Mouse (Mus musculus) kidney, embryonic 14.5 days (tissue): ENCODE measurements at regions not wholly inside any gene's neighbourhood (a gene's known extent, or its start where the extent isn't known, plus 50 kb on each side); places are given as distances from the start of the nearest gene placed in this dataset.
A peak's percentile ranks its signal among the peaks of the same experiment; 100 is the strongest.

Experiments
- ATAC-seq: fragments of 200-750 bp; cut with Nextera tagmentation; 2 replicates; pipeline ENCODE4 v1.8.0; 2017; ENCODE audit warnings: moderate number of reproducible peaks, mild to moderate bottlenecking, moderate TSS enrichment, moderate library complexity; ENCODE audit not compliant: low FRiP score, low TSS enrichment
- H3K27ac ChIP-seq: fragments of 300-500 bp; sonication (generic); 2 replicates; pipeline ENCODE4 v1.5.1; 2014; ENCODE audit warnings: low read depth, mild to moderate bottlenecking, low read length, moderate library complexity, mixed read lengths
- H3K27me3 ChIP-seq: fragments of 300-500 bp; sonication (generic); 2 replicates; pipeline ENCODE4 v1.6.1; 2014; ENCODE audit warnings: mild to moderate bottlenecking, low read length; ENCODE audit not compliant: control insufficient read depth, insufficient read depth
- H3K36me3 ChIP-seq: fragments of 300-500 bp; sonication (generic); 2 replicates; pipeline ENCODE4 v1.6.1; 2014; ENCODE audit warnings: low read length, mixed read lengths; ENCODE audit not compliant: control insufficient read depth, insufficient read depth
- H3K4me1 ChIP-seq: fragments of 300-500 bp; sonication (generic); 2 replicates; pipeline ENCODE4 v1.6.1; 2014; ENCODE audit warnings: low read length, mixed read lengths; ENCODE audit not compliant: control insufficient read depth, insufficient read depth
- H3K4me2 ChIP-seq: fragments of 300-500 bp; sonication (generic); replicated peaks from 2 replicates; pipeline ENCODE4 v1.6.1; 2014; ENCODE audit warnings: low read depth, mild to moderate bottlenecking, low read length
- H3K4me3 ChIP-seq: fragments of 300-500 bp; sonication (generic); 2 replicates; pipeline ENCODE4 v1.5.1; 2014; ENCODE audit warnings: mild to moderate bottlenecking, low read length
- H3K9ac ChIP-seq: fragments of 300-500 bp; sonication (generic); 2 replicates; pipeline ENCODE4 v1.6.1; 2014; ENCODE audit warnings: low read depth, mild to moderate bottlenecking, low read length, moderate library complexity
- H3K9me3 ChIP-seq: fragments of 300-500 bp; sonication (generic); 2 replicates; pipeline ENCODE4 v1.6.1; 2016; ENCODE audit warnings: low read length; ENCODE audit not compliant: control insufficient read depth
- WGBS: fragments of 180-500 bp; shearing (Covaris S2); extraction: QIAGEN DNeasy Blood & Tissue Kit; methylation state at CpG from one replicate; pipeline ENCODE4 v1.1.7; 2014; 5-methylcytosine and 5-hydroxymethylcytosine counted together

DNA sequence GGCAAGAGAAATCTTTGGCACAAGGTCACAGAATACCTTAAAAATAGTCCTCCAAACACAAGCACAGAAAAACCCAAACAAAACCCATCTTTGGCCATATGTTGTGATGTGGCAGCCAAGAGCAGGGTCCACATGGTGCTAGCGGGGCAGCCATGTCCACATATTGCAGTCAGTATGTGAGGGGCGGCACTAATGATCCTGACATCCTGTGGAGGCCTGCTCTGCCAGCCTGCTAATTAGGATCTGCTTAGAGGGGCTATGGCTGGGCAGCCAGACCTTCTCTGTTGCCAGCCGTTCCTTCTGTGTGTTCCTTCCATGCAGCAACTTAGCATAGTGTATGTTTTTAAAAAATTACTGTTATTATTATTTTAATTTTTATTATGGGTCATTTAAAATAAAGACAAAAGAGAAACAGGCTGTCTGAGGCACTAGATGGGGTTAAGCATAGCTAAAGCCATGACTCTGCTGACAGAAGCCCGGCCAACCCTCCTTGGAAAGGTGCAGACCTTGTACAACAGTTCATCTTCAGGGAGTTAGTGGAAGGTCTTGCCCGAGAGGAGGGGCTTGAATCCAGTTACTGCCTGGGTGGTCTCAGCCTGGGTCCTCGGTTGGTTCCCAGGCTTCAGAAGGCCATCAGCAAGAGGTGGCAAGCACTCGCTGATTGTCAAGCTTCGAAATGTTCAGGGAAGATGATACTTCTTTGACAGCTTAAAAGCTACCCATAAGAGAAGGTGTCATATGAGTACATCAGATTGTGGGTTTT, 487.1 kb downstream of the Dhx35 start:
- no peak for ATAC-seq
- H3K27me3 ChIP-seq, result no peaks in the 10 kb centered on the region
- WGBS, result 75% methylated on average over 8 of the region's 8 CpGs

GRCm38 (mm10) chr2:159284100-159284499, 489.5 kb downstream of the Dhx35 start:
- Histone ChIP-seq H3K27me3 (no peaks in the 10 kb centered on the region), H3K36me3 (no peaks in the 10 kb centered on the region), H3K9ac (no peak overlapping the region), H3K4me3 (no peak overlapping the region), H3K9me3 (no peaks in the 10 kb centered on the region), H3K4me2 (no peak overlapping the region), H3K4me1 (peaks cover 12% of the 10 kb centered on the region; the same call in 1 of the 2 replicates), H3K27ac (no peak overlapping the region)
- WGBS, result 84% methylated on average over 5 of the region's 5 CpGs
- no peak for ATAC-seq

More for the DNA sequence above, 487.1 kb downstream of the Dhx35 start:
- Histone ChIP-seq H3K27ac (no peak overlapping the region), H3K4me2 (no peak overlapping the region), H3K4me3 (no peak overlapping the region), H3K9me3 (no peaks in the 10 kb centered on the region), H3K4me1 (no peaks in the 10 kb centered on the region), H3K36me3 (no peaks in the 10 kb centered on the region), H3K9ac (no peak overlapping the region)

DNA sequence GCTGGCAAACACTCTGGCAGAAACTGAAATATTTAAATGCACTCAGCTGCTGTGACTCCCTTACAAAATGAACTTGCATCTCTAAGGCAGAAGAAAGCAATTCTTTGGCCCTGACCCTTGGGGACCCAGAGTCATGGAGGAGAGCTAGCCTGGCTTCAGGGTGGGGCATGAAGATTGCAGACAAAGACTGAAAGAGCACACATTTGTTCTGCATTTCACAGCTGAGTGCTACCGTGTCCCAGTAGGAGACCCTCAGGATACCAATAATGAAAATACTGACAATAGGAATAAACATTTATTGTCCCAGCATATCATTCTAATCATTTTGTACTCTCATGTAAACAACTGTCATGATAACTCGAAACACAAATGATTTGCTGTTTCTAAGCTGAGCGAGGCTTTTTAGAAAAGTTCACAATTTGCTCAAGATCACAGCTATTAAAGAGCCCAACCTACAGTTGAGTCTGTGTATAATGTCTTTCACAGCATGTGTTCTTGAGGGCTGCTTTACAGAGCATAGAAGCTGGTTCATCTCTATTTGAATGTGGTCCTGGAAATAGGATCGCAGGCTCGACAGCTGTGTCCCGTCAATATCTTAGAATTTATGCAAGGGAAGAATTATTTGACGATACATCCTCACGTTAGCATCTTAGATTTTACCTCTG, 490.1 kb downstream of the Dhx35 start:
- ATAC-seq, result no peak
- WGBS, result 77% methylated on average over 8 of the region's 8 CpGs
- H3K9me3 ChIP-seq, result no peaks in the 10 kb centered on the region

DNA sequence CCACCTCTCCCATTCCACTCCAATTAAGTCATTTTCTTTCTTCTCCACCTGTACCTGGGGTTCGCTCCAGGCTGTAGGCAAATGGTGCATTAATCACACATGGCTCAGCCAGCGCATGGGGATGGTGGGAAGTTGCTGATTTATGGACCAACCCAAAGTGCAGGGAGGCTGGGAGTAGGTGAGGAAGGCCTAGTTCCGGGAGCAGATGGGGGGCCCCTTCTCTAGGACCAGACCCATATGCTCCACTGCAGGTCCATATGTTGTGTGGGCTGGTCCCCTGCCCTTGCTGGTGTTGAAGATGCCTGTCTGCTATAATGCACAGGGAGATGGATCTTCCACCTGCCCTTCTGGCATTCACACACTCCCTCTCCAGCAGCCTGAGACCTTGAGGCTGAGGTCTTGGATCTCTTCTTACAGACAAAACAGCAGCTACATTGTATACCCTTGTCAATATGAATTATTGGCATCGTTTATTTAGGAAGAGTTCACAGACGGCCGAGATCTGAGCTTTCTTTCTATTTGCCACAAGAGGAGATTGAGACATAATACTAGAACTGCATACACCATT, 493.5 kb downstream of the Dhx35 start:
- peaks cover 12% of the 10 kb centered on the region; the same call in 1 of the 2 replicates for H3K4me1 ChIP-seq
- H3K4me2 ChIP-seq, result no peak overlapping the region
- H3K36me3 ChIP-seq, result no peaks in the 10 kb centered on the region
- H3K27me3 ChIP-seq, result no peaks in the 10 kb centered on the region
- no peak overlapping the region for H3K9ac ChIP-seq
- no peaks in the 10 kb centered on the region for H3K9me3 ChIP-seq
- H3K4me3 ChIP-seq, result no peak overlapping the region
- H3K27ac ChIP-seq, result no peak overlapping the region
- peak; percentile 87 for ATAC-seq
- 21% methylated on average over 6 of the region's 6 CpGs for WGBS

More for the DNA sequence above, 490.1 kb downstream of the Dhx35 start:
- Histone ChIP-seq H3K4me3 (no peak overlapping the region), H3K27ac (no peak overlapping the region), H3K4me1 (peaks cover 12% of the 10 kb centered on the region; the same call in 1 of the 2 replicates), H3K36me3 (no peaks in the 10 kb centered on the region), H3K9ac (no peak overlapping the region), H3K4me2 (no peak overlapping the region), H3K27me3 (no peaks in the 10 kb centered on the region)

- Histone ChIP-seq H3K36me3 (no peaks in the 10 kb centered on the region), H3K9ac (no peak overlapping the region), H3K27me3 (no peaks in the 10 kb centered on the region), H3K27ac (no peak overlapping the region), H3K4me1 (peaks cover 12% of the 10 kb centered on the region; the same call in 1 of the 2 replicates), H3K4me2 (no peak overlapping the region), H3K4me3 (no peak overlapping the region), H3K9me3 (no peaks in the 10 kb centered on the region)
- ATAC-seq, result no peak
- 81% methylated on average over 1 of the region's 1 CpGs for WGBS
Observed at GRCm38 (mm10) chr2:159290081-159290480, 495.5 kb downstream of the Dhx35 start.

GRCm38 (mm10) chr2:159307001-159307400, 512.4 kb downstream of the Dhx35 start:
- Histone ChIP-seq H3K9me3 (no peaks in the 10 kb centered on the region), H3K4me1 (no peaks in the 10 kb centered on the region), H3K4me3 (no peak overlapping the region), H3K9ac (no peak overlapping the region), H3K27me3 (no peaks in the 10 kb centered on the region), H3K36me3 (no peaks in the 10 kb centered on the region), H3K4me2 (no peak overlapping the region), H3K27ac (no peak overlapping the region)
- ATAC-seq, result no peak
- 41% methylated on average over 7 of the region's 7 CpGs for WGBS

GRCm38 (mm10) chr2:159334711-159335110, 540.1 kb downstream of the Dhx35 start:
- Histone ChIP-seq H3K27ac (no peak overlapping the region), H3K27me3 (no peaks in the 10 kb centered on the region), H3K36me3 (no peaks in the 10 kb centered on the region), H3K4me1 (no peaks in the 10 kb centered on the region), H3K4me3 (no peak overlapping the region), H3K4me2 (no peak overlapping the region), H3K9ac (no peak overlapping the region), H3K9me3 (no peaks in the 10 kb centered on the region)
- WGBS, result 48% methylated on average over 3 of the region's 3 CpGs
- ATAC-seq, result no peak

GRCm38 (mm10) chr2:159336646-159337045, 542.0 kb downstream of the Dhx35 start:
- no peak for ATAC-seq
- no peaks in the 10 kb centered on the region for H3K27me3 ChIP-seq

More at GRCm38 (mm10) chr2:159336646-159337045, 542.0 kb downstream of the Dhx35 start:
- Histone ChIP-seq H3K9ac (no peak overlapping the region), H3K27ac (no peak overlapping the region), H3K36me3 (no peaks in the 10 kb centered on the region), H3K4me3 (no peak overlapping the region), H3K4me2 (no peak overlapping the region), H3K4me1 (no peaks in the 10 kb centered on the region), H3K9me3 (no peaks in the 10 kb centered on the region)
- 78% methylated on average over 2 of the region's 2 CpGs for WGBS
